Mouse (Mus musculus) heart, adult 2 months (tissue): Measurements from ENCODE around the gene Atxn7l1.

Experiments
- CTCF ChIP-seq: fragments of 200-600 bp; IDR thresholded peaks from 2 replicates; pipeline ENCODE4 v1.8.1; 2022; ENCODE audit warnings: antibody characterized with exemption, mild to moderate bottlenecking, moderate library complexity
- POLR2A ChIP-seq: fragments of 200-500 bp; IDR thresholded peaks from 2 replicates; pipeline ENCODE4 v1.6.1; 2011; ENCODE audit warnings: mild to moderate bottlenecking, low read depth, low read length, control low read depth; ENCODE audit not compliant: insufficient read depth

DNA sequence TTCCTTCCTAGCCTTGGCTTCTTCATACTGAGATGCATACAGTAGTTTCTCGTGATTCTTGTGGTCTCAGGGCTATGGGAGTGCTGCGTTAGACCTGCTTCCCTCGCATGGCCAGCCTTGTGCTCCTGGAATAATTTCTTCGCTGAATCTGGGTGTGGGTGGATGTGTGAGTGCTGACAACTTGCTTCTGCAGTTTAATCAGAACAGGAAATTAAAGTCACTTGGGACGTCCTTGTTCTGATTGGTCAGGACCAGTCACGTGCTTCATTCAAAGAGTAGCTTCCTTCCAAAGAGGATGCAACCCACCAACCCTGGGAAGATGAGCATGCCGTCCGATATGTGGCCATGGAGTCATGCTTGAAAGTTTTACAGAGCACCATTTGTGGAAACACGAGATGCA is 126.2 kb downstream of the Atxn7l1 start:
- TF ChIP-seq POLR2A = no peak
- no peak for TF ChIP-seq CTCF
